8 mouse cellular contexts compared by ENCODE assay signal in genomic region chr2:132847581-132847980, GRCm38 (mm10). TPM values are rescaled to one million over a fixed set of nuclear protein-coding genes. Genes with fewer than 3 reads are reported as not detected.
A peak's percentile ranks its signal among the peaks of the same experiment; 100 is the strongest.
DNase-seq lines count a peak whose midpoint lies in the region; ATAC-seq and TF ChIP-seq lines count a peak whose summit lies in the region.

No protein-coding gene starts in this region.

- no peak for ATAC-seq in forebrain, embryonic 16.5 days
- no peak for ATAC-seq in limb, embryonic 15.5 days (ENCODE audit: insufficient number of reproducible peaks, low FRiP score, low TSS enrichment, low read depth)

- H3K4me3 ChIP-seq in forebrain, embryonic 16.5 days (replicated peaks; ENCODE audit: low read length) = peak overlapping the region; percentile 99
- peak overlapping the region; percentile 78 for H3K4me3 ChIP-seq in limb, embryonic 15.5 days
- peak overlapping the region; percentile 81 for H3K4me3 ChIP-seq in small intestine, adult 2 months (ENCODE audit: low read depth, low read length)

- DNase-seq in kidney, adult 9 months = peak; percentile 17
- no peak for DNase-seq in kidney, adult 8-10 months
- DNase-seq in ZHBTc4 (ENCODE audit: low read depth, low spot score) = peak; percentile 42
- no peak for DNase-seq in T-cell, adult 2 months (ENCODE audit: low spot score)
- DNase-seq in frontal cortex, postnatal 14 days (ENCODE audit: low spot score in 2 of 2) = no peak

- H3K9me3 ChIP-seq in forebrain, embryonic 16.5 days (ENCODE audit: control insufficient read depth, low read length) = no peaks in the 10 kb centered on the region
- no peaks in the 10 kb centered on the region for H3K9me3 ChIP-seq in limb, embryonic 15.5 days

- peak overlapping the region; percentile 88 for H3K4me2 ChIP-seq in forebrain, embryonic 16.5 days (ENCODE audit: low read length)
- H3K4me2 ChIP-seq in limb, embryonic 15.5 days = peak overlapping the region; percentile 65

- TF ChIP-seq POLR2A in small intestine, adult 2 months (IDR thresholded peaks at IDR 0.05; ENCODE audit: low read depth, low read length) = no peak

- peaks cover 6% of the 10 kb centered on the region for H3K36me3 ChIP-seq in forebrain, embryonic 16.5 days (ENCODE audit: control insufficient read depth, insufficient read depth)
- H3K36me3 ChIP-seq in limb, embryonic 15.5 days = peaks cover 24% of the 10 kb centered on the region
- H3K36me3 ChIP-seq in small intestine, adult 2 months (ENCODE audit: control insufficient read depth, insufficient read depth, low read length) = peaks cover 11% of the 10 kb centered on the region

- H3K4me1 ChIP-seq in forebrain, embryonic 16.5 days (replicated peaks; ENCODE audit: control insufficient read depth, insufficient read depth, low read length) = peaks cover 24% of the 10 kb centered on the region
- peaks cover 10% of the 10 kb centered on the region for H3K4me1 ChIP-seq in limb, embryonic 15.5 days
- H3K4me1 ChIP-seq in small intestine, adult 2 months (ENCODE audit: control insufficient read depth, insufficient read depth, insufficient read length, low read length) = peaks cover 10% of the 10 kb centered on the region

- H3K27me3 ChIP-seq in forebrain, embryonic 16.5 days (replicated peaks; ENCODE audit: control insufficient read depth, insufficient read depth, low read length) = no peaks in the 10 kb centered on the region
- H3K27me3 ChIP-seq in limb, embryonic 15.5 days = no peaks in the 10 kb centered on the region
- no peaks in the 10 kb centered on the region for H3K27me3 ChIP-seq in small intestine, adult 2 months (ENCODE audit: control insufficient read depth, insufficient read depth, low read length)

- H3K9ac ChIP-seq in forebrain, embryonic 16.5 days (replicated peaks; ENCODE audit: low read depth, low read length) = peak overlapping the region; percentile 91
- H3K9ac ChIP-seq in limb, embryonic 15.5 days = no peak overlapping the region; the same call in 1 of the 2 replicates

- TF ChIP-seq CTCF in small intestine, adult 2 months (IDR thresholded peaks at IDR 0.05; ENCODE audit: extremely low read depth, insufficient read length, insufficient replicate concordance, low read depth, low read length) = no peak

- WGBS in forebrain, embryonic 16.5 days = 32% methylated on average over 7 of the region's 7 CpGs
- WGBS in limb, embryonic 15.5 days = 27% methylated on average over 7 of the region's 7 CpGs
- WGBS in small intestine, adult 2 months = 15% methylated on average over 7 of the region's 7 CpGs

- no peak overlapping the region for H3K27ac ChIP-seq in forebrain, embryonic 16.5 days (ENCODE audit: low read length)
- H3K27ac ChIP-seq in limb, embryonic 15.5 days = no peak overlapping the region
- no peak overlapping the region for H3K27ac ChIP-seq in small intestine, adult 2 months (ENCODE audit: insufficient read depth, low read depth, low read length)

RNA-seq across cellular contexts. Expression of gene Crls1, which starts 1.1 kb away (rescaled TPM):
- 7.2 and 9.2 TPM in 2 replicates for polyA plus RNA-seq in forebrain, embryonic 16.5 days (2015; fragmentation: Nextera tagmentation; extraction: Ambion mirVana)
- polyA plus RNA-seq in limb, embryonic 15.5 days (2015; fragmentation: Nextera tagmentation; extraction: Ambion mirVana) = 13.9 and 17.8 TPM in 2 replicates
- polyA plus RNA-seq in small intestine, adult 2 months (2012; rRNA removed) = 34.8 and 49.8 TPM in 2 replicates

RNA-seq across cellular contexts. Expression of gene Mcm8, which starts 31.6 kb away (rescaled TPM):
- polyA plus RNA-seq in forebrain, embryonic 16.5 days (2015; fragmentation: Nextera tagmentation; extraction: Ambion mirVana) = 8.8 and 9.2 TPM in 2 replicates
- 10.2 and 10.6 TPM in 2 replicates for polyA plus RNA-seq in limb, embryonic 15.5 days (2015; fragmentation: Nextera tagmentation; extraction: Ambion mirVana)
- polyA plus RNA-seq in small intestine, adult 2 months (2012; rRNA removed) = 0.23 and 0.51 TPM in 2 replicates

RNA-seq across cellular contexts. Expression of gene Trmt6, which starts 31.7 kb away (rescaled TPM):
- polyA plus RNA-seq in forebrain, embryonic 16.5 days (2015; fragmentation: Nextera tagmentation; extraction: Ambion mirVana) = 28.4 TPM in 2 replicates
- polyA plus RNA-seq in limb, embryonic 15.5 days (2015; fragmentation: Nextera tagmentation; extraction: Ambion mirVana) = 22.4 and 25.5 TPM in 2 replicates
- 0.30 and 1.4 TPM in 2 replicates for polyA plus RNA-seq in small intestine, adult 2 months (2012; rRNA removed)

RNA-seq across cellular contexts. Expression of gene Lrrn4, which starts 33.1 kb away (rescaled TPM):
- 0.22 and 0.25 TPM in 2 replicates for polyA plus RNA-seq in forebrain, embryonic 16.5 days (2015; fragmentation: Nextera tagmentation; extraction: Ambion mirVana)
- 0.35 and 0.40 TPM in 2 replicates for polyA plus RNA-seq in limb, embryonic 15.5 days (2015; fragmentation: Nextera tagmentation; extraction: Ambion mirVana)
- 0.74 and 4.0 TPM in 2 replicates for polyA plus RNA-seq in small intestine, adult 2 months (2012; rRNA removed)

Comparison
In these comparisons a context has a peak if more than half of its experiments do, and no peak if none do; other contexts are left out.
1. DNase-seq: peak in kidney, adult 9 months (single experiment) and ZHBTc4 (single experiment); none in kidney, adult 8-10 months (0 of 2), T-cell, adult 2 months (single experiment) and frontal cortex, postnatal 14 days (0 of 2).
2. Peak in every context shown above with its lines, with median percentiles within 50 percentile points of each other: H3K4me3 ChIP-seq.